Mouse (Mus musculus) heart, postnatal 25 days (tissue): ENCODE data around the gene Wnt3. TPM values are rescaled to one million over a fixed set of nuclear protein-coding genes. Genes with fewer than 3 reads are reported as not detected.
"Not testable (repeated sequence)": the region's sequence is repeated elsewhere in the genome, so short reads cannot be mapped to it uniquely, and the experiment has no call there.

ENCODE experiments used
- DNase-seq: peaks from one replicate; pipeline ENCODE4 v3.0.0; 2022; ENCODE audit warnings: low spot score
- intact Hi-C: fragments of 180-260 bp; cut with DNase I; formaldehyde crosslinking; loops from one replicate; pipeline ENCODE4 v1.15.1; 2025
- total RNA-seq, 2 experiments: library from RNA; stranded (reverse); gene quantifications; 2 replicates each; pipeline ENCODE4 v1.2.3; 2021

Gene Wnt3
- total RNA-seq, result not detected

DNA sequence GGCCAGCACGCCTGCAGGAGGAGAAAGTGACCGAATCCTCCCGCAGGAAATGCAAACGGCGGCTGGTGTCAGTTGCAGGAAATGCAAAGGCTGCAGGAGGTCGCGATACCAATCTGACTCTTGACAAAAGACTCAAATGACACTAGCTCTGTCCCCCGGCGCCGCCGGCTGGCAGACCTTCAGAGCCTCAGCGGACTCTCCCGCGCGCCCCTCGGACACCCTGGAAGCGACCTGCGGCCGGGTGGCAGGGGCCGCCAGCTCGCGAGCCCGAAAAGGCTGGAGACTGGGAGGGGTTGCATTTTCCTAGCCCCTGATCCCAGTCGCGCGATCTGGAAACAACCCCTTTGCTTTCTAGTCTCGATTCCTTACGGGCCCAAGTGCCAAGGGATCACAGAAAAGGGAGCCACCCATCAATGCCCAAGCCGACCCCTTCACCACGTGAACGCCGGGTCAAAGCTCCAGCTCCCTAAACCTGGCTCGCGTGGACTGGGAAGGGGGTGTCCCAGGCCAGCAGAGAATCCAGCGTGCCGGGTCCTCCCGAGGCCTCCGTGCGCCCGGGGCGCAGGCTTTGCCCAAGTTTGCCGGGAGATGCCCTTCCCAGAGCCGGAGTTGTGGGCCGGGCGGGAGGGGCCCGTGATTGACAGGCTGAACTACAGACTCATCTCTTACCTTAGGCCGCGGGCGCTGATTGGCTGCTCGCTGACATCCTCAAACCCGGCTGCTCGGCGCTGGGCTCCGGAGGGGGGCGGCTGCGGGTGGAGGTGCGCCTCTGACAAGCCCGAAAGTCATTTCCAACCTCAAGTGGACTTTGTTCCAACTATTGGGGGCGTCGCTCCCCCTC lies at the start of gene Wnt3:
Wnt3 (plus strand) TSS at position 764 of the 841 bp plus-strand sequence.
- DNase-seq, result no peak
- intact Hi-C loops, result no loop called here

DNA sequence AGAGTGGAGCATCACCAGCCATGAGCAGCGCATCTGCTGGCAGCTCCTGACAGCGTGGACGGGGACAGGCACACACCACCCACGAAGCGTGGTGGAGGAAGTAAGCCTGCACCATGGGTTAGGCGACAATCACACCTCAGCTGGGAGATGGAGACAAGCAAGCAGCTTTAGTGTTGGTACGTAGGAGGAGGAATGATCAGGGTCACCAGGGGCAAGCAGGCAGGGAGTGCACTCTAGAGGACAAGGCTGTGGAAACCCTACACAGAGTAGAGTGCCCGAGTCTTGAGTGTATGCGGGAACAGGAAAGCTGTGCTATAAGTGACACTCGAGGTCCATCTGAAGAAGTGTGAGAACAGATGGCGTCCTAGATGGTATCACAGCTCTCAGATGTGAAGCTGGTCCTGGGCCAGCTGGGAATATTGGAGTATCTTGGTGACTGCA lies 49.6 kb upstream of the Wnt3 start:
- intact Hi-C loops, result loop anchor here (5.0 kb wide), 1 partner anchor 47 kb away; no protein-coding TSS in a partner anchor
- no peak for DNase-seq

DNA sequence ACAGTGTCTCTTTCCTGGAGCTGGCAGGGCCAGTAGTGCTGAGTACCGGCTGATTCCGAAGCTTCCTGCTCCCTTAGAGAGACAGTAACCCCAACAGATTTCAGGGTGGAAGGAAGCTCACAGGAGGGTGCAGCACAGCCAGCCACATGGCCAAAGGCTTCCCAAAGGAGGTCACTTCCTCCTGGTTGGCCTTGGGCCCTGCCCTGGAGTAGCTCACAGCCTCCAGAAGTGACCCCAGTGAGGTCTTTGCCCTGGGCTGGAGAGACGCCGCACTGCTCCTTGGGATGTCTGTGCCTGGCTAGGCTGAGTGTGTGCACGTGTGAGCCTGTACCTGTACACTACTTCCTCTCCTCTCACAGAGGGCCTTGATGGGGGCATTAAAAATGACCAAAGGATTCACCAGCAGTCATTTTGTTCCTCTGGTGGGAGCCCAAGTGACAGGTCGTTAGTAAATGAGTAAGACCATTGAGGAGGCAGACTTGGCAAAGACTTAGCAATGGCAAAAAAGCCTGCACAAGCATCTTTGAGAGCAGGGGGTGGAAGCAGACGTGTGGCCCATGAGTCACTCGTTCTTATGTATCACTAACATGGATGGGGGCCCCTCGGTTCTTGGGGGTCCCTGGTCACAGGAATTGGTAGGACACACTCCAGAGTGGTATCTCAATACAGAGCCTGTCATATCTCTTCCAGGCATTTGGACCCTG lies 44.5 kb upstream of the Wnt3 start:
- no peak for DNase-seq
- intact Hi-C loops, result no loop called here

DNA sequence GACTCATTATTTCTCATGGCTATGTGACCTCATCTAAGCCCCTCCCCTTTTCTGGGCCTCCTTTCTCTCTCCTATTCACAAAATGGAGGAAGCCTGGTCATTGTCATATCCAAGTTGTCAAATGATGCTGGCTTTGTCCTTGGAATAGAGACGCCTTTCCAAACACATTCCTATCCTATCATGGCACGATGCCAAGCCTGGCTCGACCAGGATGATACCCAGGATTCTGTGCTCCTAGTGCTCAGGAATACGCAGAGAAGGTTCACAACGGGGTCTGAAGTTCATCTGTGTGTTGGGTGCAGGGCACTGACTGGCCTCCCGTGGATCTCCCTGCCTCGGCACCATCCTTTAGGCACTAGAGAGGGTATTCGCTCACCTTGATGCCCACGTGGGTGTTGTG lies 42.4 kb upstream of the Wnt3 start:
- intact Hi-C loops, result no loop called here
- DNase-seq, result no peak

DNA sequence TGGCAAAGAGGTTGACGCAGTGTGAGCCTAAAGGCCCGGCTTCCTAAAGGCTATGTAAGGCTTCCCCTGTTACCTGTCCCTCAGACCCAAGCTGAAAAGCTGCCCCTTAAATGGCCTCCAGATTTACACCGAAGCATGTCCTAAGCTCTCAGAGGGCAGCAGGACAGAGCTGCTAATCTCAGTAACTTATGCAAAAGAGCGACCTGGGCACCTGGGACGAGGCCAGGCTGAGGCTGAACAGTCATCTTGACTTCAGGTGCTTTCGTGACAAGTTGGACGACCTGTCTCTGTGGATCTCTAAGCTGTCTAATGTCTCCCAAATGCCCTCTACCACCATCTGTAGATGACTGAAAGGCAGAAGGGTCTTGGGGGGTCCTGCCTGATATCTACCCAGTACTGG lies 41.6 kb upstream of the Wnt3 start:
- DNase-seq, result no peak
- intact Hi-C loops, result no loop called here

DNA sequence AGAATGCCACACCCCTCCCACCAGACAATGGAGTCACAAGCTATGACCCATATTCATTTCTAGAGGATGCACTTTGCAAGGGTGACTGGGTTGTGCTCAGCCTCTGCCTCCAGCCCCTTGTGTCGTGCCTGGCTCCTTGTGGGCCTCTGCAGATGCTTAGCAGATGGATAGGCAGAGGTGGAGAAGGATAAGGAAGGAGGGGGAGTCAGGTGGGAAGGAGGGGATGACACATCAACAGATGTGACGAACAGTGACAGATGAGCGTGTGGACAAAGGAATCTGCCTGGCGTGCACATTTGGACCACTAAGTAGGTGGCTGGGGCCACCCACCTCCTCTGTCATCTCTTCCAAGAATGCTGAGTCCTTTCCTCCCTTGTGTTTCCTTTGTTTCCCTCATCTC lies 40.9 kb upstream of the Wnt3 start:
- intact Hi-C loops, result no loop called here
- DNase-seq, result no peak

DNA sequence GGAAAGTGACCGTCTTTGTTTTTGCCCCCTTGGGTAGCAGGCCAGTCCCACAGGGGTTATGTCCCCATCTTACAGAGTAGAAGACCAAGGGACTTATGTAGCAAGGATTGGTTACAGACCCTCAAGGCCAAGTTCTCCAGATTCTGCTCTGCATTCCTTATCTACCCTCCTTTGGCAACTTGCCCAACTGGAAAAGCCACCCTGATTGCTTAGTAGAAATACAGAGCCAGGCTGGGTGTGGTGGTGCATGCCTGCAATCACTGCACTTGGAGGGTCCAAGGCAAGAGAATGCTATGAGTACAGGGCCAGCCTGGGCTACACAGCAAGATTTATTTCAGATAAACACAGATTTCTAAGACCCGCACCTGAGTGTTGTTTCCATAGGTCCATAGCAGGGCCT lies 40.0 kb upstream of the Wnt3 start:
- intact Hi-C loops, result no loop called here

DNA sequence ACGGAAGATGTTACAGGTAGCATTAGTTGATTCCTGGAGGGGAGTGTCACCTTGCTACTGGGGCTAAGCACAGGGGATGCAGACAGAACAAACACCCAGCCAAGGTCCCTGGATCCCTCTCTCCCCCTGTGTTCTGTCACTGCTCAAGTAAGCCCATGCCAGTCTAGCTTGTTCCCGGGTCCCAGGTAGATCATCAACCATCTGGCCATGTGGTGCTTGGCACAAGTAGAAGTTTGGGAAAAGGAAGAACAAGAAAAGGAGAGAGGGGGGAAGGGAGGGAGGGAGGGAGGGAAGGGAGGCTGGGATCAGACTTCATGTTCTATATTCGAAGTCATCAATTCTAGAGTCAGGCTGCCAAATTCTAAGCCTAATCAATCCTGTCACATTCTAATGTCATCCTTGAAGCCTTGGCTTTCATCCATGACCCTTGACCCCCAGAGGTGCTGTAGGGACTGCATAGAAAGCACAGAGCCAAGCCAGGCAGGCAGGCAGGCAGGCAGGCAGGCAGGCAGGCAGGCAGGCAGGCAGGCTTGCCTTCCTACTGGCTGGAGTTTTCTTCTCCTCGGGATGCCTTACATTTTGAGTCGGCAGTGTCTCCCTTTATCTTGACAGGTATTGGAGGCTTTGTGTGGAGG lies 39.4 kb upstream of the Wnt3 start:
- intact Hi-C loops, result no loop called here
- DNase-seq, result no peak

More for the DNA sequence above, 40.0 kb upstream of the Wnt3 start:
- no peak for DNase-seq

DNA sequence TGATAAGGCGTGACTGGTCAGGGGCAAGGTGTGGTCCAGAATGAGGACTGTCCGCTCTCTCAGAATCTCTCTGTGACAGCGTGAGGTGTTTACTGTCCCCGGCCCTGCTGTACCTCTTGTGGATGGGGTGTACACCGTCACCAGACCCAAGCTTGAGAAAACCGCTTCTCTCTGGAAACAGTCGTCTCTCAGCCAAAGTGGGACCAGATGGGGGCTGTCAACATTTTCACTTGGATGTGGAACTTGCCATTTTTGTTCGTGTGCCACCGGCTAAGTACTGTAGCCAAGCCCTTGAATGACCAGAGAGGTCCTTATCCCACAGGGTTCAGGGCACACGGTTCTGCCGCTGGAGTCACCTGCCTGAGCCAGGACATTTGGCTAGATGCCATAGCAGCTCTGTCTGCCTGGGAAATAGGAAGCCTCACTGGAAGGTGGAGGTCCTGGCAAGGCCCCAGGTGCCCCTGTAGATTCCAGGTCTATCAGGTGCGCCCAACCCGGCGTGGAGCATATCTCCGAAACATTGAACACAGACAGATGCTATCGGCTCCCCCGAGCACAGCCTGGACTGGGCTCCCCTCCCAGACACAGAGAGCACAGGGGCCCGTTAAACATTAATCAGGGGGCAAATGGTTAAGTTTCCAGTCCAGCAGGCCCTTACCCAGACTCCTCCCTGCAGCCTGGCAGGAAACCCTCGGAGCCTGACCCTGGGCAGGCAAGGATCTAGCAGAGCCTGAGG lies 38.7 kb upstream of the Wnt3 start:
- intact Hi-C loops, result no loop called here
- no peak for DNase-seq

DNA sequence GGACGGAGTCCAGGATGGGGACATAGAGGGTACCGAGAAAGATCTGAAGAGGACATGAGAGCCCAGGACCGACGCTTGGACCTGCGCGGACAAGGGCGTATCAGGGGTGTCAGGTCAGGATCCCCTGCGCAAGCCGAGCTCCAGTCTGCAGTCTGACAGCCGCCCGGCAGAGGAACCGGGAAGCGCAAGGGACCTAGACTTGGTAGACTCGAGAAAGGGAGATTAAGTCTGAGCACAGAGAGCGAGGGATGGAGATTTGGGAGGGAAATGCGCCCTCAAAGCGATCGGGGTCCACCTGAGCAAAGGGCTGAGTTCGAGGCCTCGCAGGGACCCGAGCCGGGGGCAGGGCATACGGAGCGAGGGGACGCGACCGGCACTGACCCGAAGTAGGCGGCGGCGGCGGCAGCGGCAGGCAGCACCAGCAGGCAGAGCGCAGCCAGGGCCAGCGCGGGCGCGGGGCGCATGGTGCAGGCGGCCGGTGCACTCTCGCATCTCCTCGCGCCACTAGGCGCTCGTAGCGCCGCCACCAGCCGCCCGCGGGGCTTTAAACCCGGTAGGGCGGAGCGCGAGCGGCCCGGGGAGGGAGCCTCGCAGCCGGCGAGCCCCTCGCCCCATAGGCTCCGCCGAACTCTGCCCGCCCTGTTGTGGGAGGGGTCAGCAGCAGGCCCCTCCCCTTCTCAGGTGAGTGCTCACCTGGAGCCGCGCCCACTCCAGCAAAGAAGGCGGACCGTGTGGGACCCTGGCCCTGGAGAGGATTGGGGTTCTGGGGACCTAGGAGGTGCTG lies 24.5 kb upstream of the Wnt3 start, which contains the start of gene Wnt9b:
Wnt9b (minus strand) TSS at position 516 of the 784 bp plus-strand sequence.
- intact Hi-C loops, result no loop called here
- DNase-seq, result no peak

DNA sequence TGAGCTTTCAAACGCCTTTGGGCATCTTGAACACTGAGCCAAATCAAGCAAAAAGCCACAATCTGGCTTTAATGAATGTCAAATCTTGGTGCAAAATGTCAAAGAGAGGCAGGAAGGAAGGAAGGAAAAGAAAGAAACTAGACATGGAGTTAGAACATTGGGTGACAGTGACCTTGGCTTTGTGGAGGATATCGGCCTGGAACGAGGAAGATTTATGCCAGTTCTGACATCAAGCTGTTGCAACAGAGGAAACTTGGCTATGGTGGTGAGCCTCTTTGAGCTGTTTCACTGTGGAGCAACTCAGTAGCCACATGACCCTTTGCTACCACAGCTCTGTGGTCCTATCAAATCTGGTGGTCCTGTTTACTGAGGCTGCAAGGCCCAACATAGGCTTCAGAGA lies 23.3 kb upstream of the Wnt3 start:
- DNase-seq, result no peak

DNA sequence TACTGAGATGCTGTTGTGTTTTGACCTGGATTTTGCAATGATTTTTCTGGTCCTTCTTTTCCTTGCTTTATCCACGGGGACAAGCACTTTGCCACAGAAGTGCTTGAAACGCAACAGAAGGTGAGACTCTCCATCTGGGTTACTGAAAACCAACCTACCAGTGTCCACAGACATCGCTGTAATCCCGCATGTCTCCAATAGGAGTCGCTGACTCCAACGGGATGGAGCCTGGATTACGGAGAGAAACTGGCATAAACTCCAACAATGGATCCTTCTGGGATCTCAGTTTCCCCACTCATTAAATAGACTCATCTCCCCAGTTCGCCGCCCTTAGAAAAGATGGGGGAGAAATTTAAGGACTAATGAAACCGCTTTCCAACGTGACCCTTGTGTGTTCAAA lies 15.9 kb upstream of the Wnt3 start:
- DNase-seq, result no peak
- intact Hi-C loops, result loop anchor here (1.0 to 5.0 kb wide), 3 partner anchors 61 to 119 kb away; partner anchors contain the start of gene Gosr2

More for the DNA sequence above, 23.3 kb upstream of the Wnt3 start:
- intact Hi-C loops, result no loop called here

DNA sequence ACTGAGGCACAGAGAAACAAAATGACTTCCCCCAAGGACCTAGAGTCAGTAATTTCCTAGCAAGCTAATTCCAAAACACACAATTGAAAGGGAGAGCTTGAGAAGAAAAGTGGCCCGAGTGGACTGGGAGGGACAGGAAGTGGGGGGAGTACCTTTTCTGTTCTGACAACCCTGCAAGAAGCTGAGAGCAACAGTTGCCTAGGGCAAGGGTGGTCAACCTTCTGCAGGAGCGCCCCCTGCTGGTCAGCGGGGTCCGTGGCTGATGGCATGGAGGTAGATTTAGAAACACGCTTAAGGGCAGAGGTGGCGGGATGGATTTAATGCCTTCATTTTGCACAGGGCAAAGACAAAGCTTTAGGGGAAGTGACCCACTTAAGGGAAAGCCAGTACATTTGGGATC lies 15.2 kb upstream of the Wnt3 start:
- no peak for DNase-seq
- intact Hi-C loops, result loop anchor here (1.0 to 5.0 kb wide), 3 partner anchors 61 to 119 kb away; partner anchors contain the start of gene Gosr2

DNA sequence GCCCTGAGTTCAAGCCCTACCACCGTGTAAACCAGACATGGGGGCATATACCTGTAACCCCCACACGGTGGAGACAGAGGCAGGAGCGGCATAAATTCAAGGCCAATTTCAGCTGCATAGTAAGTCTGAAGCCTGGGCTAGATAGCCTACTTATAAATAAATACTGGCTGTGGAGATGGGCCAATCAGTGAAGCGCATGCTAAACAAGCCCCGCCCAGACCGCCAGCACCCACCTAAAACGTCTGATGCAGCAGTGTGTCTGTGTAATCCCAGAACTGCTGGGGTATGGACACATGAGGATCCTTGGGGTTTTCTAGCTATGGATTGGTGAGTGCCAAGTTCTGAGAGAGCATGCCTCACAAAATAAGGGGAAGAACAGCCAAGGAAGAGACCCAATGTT lies 13.8 kb upstream of the Wnt3 start:
- intact Hi-C loops, result loop anchor here (5.0 kb wide), 1 partner anchor 412 kb away; no protein-coding TSS in a partner anchor
- no peak for DNase-seq

DNA sequence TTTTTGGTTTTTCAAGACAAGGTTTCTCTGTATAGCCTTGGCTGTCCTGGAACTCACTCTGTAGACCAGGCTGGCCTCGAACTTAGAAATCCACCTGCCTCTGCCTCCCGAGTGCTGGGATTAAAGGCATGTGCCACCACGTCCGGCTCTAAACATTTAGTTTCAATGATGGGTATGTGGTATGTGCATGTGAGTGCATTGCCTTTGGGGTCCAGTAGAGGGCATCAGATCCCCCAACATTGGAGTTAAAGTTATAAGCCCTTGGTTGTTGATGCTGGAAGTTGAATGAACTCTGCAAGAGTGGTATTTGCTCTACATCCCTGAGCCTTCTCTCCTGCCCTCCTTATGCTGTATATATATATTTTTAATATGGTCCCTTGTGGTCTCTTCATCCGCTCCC lies 13.1 kb upstream of the Wnt3 start:
- not testable (repeated sequence) for DNase-seq
- intact Hi-C loops, result loop anchor here (5.0 kb wide), 1 partner anchor 411 kb away; no protein-coding TSS in a partner anchor

DNA sequence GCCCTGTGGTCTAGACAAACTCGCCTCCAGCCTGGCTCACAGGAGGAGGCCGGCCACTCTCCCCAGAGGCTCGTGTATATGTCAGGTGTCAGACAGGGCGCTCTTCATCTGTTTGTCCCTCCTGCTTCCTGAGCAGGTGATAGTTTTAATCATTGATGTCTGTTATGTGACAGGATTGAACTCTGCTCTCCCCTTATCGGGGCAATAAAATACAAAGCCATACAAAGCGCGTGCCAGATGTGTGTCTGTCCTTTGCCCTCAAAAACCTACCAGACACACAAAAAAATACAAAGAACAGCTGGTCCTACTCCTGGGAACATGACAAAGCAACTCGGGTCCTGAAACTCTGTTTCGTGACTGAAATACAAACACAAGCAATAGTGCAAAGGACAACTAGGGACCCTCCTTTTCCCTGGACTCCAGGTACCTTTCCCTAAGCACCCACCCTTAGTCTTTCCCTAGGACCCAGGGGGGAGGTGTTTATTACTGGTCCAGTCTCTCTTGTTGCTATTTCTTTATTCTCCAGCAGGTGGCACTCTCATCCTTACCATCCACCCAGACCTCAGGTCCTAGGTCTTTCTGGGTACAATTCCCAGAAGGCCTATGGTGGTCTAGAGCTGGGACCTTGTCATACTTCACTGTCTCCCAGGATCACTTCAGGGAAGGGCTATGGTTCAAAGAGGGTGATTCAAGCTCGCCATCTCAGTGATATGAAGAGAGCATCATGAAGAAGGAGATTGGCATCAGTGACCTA lies 10.4 kb upstream of the Wnt3 start:
- no peak for DNase-seq
- intact Hi-C loops, result loop anchor here (1.0 to 5.0 kb wide), 2 partner anchors 149 to 409 kb away; no protein-coding TSS in a partner anchor

DNA sequence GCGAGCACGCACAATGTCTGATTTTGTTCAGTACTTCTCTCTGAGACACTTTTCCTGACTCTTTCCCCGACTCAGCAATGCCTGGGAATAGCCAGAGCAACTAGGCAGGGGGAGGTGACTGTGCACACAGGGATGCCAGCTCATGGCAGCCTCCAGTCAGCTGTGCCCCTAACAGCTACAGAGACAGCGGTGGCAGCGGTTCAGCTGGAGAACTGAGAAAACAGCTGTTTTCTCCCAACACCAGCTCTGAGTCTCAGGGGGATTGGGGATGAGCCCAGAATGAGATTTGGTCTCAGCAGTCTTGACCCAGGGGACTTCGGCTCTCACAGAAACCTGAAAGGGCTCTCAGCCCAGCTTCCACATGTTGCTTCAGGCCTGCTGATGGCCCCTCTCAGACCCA lies 9.3 kb upstream of the Wnt3 start:
- no peak for DNase-seq
- intact Hi-C loops, result loop anchor here (5.0 kb wide), 1 partner anchor 408 kb away; no protein-coding TSS in a partner anchor

DNA sequence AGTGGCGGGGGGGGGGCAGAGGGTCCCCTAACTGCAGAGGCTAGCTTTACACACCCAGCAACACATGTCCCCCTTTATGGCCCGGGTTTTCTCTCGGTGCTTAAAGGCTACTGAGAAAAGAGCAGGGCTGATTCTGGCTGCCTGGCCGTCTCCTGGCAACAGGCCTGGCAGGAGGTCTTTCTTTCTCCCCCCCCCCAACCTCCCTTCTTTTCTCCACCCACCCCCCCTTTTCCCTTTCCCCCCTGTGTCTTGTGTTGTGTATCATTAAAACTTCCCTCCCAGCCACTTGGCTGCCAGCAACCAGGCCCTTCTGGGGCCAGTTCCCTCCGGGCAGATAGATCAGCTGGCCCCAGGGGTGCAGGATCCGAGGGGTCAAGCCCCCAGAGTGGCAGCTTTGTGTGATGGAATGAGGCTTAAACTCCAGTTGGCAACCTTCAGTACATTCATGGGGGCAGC lies 8.4 kb upstream of the Wnt3 start:
- intact Hi-C loops, result no loop called here
- no peak for DNase-seq
